Mouse (Mus musculus): Measurements from ENCODE around the gene E430018J23Rik.
"Not testable (repeated sequence)": the region's sequence is repeated elsewhere in the genome, so short reads cannot be mapped to it uniquely, and the experiment has no call there.

Gene E430018J23Rik

GRCm38 (mm10) chr7:127393157-127393943, at the start of gene E430018J23Rik:
TSS of gene E430018J23Rik (minus strand) at chr7:127393629.
- peak; percentile 98 for DNase-seq (ENCODE audit: low read depth, low spot score)

- DNase-seq (ENCODE audit: low read depth, low spot score): no peak
Measured at GRCm38 (mm10) chr7:127437724-127438123, 44.3 kb upstream of the E430018J23Rik start.

- DNase-seq (ENCODE audit: low read depth, low spot score): no peak
Measured at GRCm38 (mm10) chr7:127435206-127435605, 41.8 kb upstream of the E430018J23Rik start.

- no peak for DNase-seq (ENCODE audit: low read depth, low spot score)
Measured at GRCm38 (mm10) chr7:127426354-127426753, 32.9 kb upstream of the E430018J23Rik start.

GRCm38 (mm10) chr7:127425911-127426310, 32.5 kb upstream of the E430018J23Rik start:
- DNase-seq (ENCODE audit: low read depth, low spot score): no peak

GRCm38 (mm10) chr7:127425291-127425690, 31.9 kb upstream of the E430018J23Rik start:
- DNase-seq (ENCODE audit: low read depth, low spot score): no peak

- DNase-seq (ENCODE audit: low read depth, low spot score): no peak
Measured at GRCm38 (mm10) chr7:127422247-127422646, 28.8 kb upstream of the E430018J23Rik start.

- peak; percentile 85 for DNase-seq (ENCODE audit: low read depth, low spot score)
Measured at GRCm38 (mm10) chr7:127421388-127422191, 28.2 kb upstream of the E430018J23Rik start, which contains the start of gene Zfp688. TSS of gene Zfp688 (minus strand) at chr7:127422068.

- no peak for DNase-seq (ENCODE audit: low read depth, low spot score)
Measured at GRCm38 (mm10) chr7:127411418-127411817, 18.0 kb upstream of the E430018J23Rik start.

GRCm38 (mm10) chr7:127406002-127406987, 12.9 kb upstream of the E430018J23Rik start, which contains the start of gene Zfp764:
TSS of gene Zfp764 (minus strand) at chr7:127406822.
- DNase-seq (ENCODE audit: low read depth, low spot score): peak; percentile 78

- not testable (repeated sequence) for DNase-seq (ENCODE audit: low read depth, low spot score)
Measured at GRCm38 (mm10) chr7:127404101-127404500, 10.7 kb upstream of the E430018J23Rik start.

- no peak for DNase-seq (ENCODE audit: low read depth, low spot score)
Measured at GRCm38 (mm10) chr7:127402980-127403379, 9.6 kb upstream of the E430018J23Rik start.

GRCm38 (mm10) chr7:127400355-127400754, 6.9 kb upstream of the E430018J23Rik start:
- no peak for DNase-seq (ENCODE audit: low read depth, low spot score)

- DNase-seq (ENCODE audit: low read depth, low spot score): no peak
Measured at GRCm38 (mm10) chr7:127393944-127394333, 510 bp upstream of the E430018J23Rik start.

- no peak for DNase-seq (ENCODE audit: low read depth, low spot score)
Measured at GRCm38 (mm10) chr7:127392251-127392824, 1.1 kb downstream of the E430018J23Rik start.

GRCm38 (mm10) chr7:127391538-127391937, 1.9 kb downstream of the E430018J23Rik start:
- DNase-seq (ENCODE audit: low read depth, low spot score): no peak

GRCm38 (mm10) chr7:127390306-127390705, 3.1 kb downstream of the E430018J23Rik start:
- no peak for DNase-seq (ENCODE audit: low read depth, low spot score)

GRCm38 (mm10) chr7:127388201-127388600, 5.2 kb downstream of the E430018J23Rik start:
- not testable (repeated sequence) for DNase-seq (ENCODE audit: low read depth, low spot score)

- peak; percentile 81 for DNase-seq (ENCODE audit: low read depth, low spot score)
Measured at GRCm38 (mm10) chr7:127386641-127387392, 6.6 kb downstream of the E430018J23Rik start, which contains the start of gene 9130019O22Rik. TSS of gene 9130019O22Rik (minus strand) at chr7:127387166.

- DNase-seq (ENCODE audit: low read depth, low spot score): not testable (repeated sequence)
Measured at GRCm38 (mm10) chr7:127385560-127385959, 7.9 kb downstream of the E430018J23Rik start.
